Mouse (Mus musculus): ENCODE results near the gene Ganc.

DNA sequence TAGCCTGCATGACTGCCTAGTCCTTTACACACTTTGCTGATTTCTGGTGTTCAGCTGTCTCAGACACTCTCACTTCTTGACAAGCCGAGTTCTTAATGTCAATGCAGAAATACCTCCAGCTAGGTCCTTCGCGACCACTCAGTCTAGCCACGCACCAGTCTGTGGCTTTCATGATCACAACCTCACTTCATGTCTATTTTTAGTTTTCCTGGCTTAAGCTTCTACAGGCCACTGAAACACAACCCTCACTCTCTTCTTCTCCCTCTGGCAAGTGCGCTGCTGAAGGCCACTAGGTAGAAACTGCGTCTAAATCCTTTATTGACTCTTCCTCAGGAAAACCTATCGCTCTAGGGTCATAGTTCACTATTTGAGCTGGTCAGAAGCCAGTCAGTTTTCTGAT lies 59.6 kb downstream of the Ganc start:
- no peak for TF ChIP-seq CTCF (IDR thresholded peaks at IDR 0.05; ENCODE audit: insufficient read depth, low read length)
- TF ChIP-seq POLR2A (IDR thresholded peaks at IDR 0.05; ENCODE audit: borderline replicate concordance, extremely low read depth, low read depth, low read length) = no peak
